Mouse (Mus musculus) G1E-ER4 (cell line): ENCODE measurements around the gene Zfp597. TPM values are rescaled to one million over a fixed set of nuclear protein-coding genes. Genes with fewer than 3 reads are reported as not detected.

Experiments
- GATA1 ChIP-seq: IDR thresholded peaks from one replicate; pipeline ENCODE4 v1.8.0; 2012; ENCODE audit warnings: low read length, inconsistent platforms
- polyA plus RNA-seq: library from polyadenylated mRNA; stranded (reverse); fragments of >175 nt; gene quantifications from 2 replicates; pipeline ENCODE4 v1.2.3, GENCODE M21; 2012

Zfp597 gene
- polyA plus RNA-seq, 1 experiment: 3.9 TPM

DNA sequence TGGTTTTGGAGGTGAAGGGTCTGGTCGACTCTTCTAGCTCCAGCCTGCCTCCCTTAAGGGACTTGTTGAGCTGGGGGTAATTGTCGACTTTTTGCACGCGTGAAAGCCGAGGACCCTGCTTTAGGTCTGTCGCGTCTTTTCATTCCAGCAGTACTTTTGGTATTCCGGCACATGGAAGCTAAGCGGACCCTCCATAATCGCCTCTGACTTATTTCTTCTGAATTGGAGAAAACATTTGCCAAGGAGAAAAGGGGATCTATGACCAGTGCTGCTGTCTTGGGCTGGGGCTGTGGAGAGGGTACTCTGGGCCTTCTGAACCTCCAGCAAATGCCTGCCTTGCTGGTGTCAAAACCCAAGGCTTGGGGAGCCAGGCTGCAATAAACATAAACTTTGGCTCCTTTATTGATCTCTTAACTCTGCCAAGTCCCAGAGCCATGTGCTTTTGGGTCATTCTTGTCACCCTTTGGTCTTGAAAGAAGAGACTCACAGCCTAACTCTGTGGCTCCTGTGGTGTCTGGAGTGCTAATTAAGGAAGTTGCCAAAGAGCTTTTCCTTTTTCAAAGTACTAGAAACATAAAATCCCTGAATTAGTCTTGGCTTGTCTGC is 807 bp upstream of the Zfp597 start:
- TF ChIP-seq GATA1: no peak

GRCm38 (mm10) chr16:3876346-3876745 is 8.0 kb downstream of the Zfp597 start:
- TF ChIP-seq GATA1: no peak

- no peak for TF ChIP-seq GATA1
Observed at GRCm38 (mm10) chr16:3872216-3873047, 11.9 kb downstream of the Zfp597 start, which contains the start of gene Naa60. TSS of gene Naa60 (plus strand) at chr16:3872375.

GRCm38 (mm10) chr16:3871815-3872214 is 12.5 kb downstream of the Zfp597 start:
- no peak for TF ChIP-seq GATA1

DNA sequence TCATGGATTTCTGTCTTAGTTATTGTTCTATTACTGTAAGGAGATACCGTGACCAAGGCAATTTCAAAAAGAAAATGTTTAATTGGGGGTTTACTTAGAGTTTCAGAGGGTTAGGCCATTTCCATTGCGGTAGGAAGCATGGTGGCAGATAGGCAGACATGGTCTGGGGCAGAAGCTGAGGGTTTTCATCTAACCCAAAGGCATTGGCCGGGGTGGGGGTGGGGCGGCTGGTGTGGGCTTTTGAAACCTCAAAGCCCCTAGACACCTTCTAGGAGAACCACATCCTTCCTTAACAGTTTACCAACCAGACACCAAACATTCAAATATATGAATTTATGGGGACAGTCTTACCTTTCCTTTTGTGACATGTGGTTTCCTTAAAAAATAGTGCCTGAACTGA is 25.1 kb downstream of the Zfp597 start:
- TF ChIP-seq GATA1: no peak

DNA sequence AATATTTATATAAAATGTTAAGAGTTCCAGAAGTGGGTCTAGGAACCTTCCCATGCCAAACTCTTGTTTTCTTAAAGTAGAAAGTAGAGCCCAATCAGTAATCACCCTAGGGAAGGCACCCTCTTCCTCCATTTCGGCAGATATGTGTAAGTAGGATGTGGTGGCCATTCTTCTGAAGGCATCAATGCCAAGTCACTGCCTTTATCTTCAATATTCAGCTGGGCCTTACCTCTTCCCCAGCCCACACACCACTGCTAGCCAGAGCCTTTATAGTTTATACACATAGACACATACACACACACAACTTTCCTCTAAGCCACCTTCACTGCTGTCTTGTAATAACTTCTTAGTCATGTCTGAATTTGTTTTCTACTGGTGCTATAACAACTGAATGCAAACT is 28.6 kb downstream of the Zfp597 start:
- no peak for TF ChIP-seq GATA1

GRCm38 (mm10) chr16:3854437-3855182 is 29.8 kb downstream of the Zfp597 start:
- TF ChIP-seq GATA1: no peak

DNA sequence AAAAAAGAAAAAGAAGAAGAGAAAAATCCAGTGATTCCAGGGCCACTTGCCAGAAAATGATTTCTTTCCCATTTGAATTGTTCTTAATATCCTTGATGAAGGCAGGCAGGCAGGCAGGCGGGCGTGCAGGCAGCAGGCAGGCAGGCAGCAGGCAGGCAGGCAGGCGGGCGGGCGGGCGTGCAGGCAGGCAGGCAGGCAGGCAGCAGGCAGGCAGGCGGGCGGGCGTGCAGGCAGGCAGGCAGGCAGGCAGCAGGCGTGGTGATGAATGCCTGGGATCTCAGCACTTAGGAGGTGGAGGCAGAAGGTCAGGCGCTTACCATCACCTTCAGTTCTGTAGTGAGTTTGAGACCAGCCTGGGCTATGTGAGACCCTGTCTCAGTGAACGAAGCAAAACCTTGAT is 31.8 kb downstream of the Zfp597 start:
- TF ChIP-seq GATA1: no peak

DNA sequence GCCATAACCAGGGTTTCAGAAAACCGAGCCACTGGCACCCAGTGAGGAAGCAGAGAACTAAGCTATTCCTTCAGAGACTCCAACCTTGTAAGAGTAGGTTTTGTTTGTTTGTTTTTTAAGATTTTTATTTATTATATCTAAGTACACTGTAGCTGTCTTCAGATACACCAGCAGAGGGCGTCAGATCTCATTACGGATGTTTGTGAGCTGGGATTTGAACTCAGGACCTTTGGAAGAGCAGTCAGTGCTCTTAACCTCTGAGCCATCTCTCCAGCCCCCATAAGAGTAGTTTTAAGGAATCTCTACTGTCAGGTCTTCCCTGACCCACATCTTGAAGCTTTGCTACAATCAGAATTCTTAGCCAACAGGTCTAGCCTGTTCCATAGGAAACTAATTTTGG is 35.9 kb downstream of the Zfp597 start:
- TF ChIP-seq GATA1: no peak

GRCm38 (mm10) chr16:3847871-3848270 is 36.5 kb downstream of the Zfp597 start:
- no peak for TF ChIP-seq GATA1

DNA sequence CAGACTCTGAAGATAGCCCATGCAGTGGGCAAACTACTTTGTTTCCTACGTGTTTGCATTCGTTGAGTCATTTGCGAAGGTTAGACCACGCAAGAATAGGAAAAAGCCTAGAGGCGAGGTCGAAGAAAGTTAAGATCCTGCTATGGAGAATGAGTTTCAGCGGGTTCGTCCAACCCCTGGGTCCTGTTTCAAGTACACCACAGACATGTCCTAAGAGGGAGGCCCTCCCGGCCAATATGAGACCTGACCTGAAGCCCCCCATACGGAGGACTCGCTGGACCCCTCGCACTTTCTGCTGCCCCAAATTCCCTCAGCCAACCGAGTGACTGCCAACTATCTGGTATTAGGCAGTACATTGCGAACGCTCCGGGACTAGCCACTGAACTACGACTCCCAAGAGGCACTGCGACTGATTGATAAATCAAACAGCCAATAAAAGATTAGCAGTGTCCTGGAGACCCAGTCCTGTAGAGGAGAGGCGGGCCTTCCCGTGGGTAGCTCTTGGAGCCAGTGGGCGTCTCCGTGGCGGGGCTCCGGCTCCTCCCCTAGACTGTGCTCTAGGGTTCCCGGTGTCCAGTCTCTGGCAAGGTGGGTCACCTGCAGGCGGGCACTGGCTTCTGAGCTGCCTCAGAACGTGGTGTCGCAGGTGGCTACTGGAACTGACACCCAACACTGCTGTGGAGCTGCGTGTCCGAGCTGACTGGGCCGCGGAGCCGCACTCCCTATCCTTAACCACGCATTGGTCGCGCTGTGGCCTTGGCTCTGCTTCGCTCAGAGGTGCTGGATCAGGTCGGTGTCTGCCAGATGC is 37.4 kb downstream of the Zfp597 start, which contains the start of gene Zfp174:
TSS of gene Zfp174 (plus strand) at position 558 of the 808 bp plus-strand sequence.
- no peak for TF ChIP-seq GATA1

DNA sequence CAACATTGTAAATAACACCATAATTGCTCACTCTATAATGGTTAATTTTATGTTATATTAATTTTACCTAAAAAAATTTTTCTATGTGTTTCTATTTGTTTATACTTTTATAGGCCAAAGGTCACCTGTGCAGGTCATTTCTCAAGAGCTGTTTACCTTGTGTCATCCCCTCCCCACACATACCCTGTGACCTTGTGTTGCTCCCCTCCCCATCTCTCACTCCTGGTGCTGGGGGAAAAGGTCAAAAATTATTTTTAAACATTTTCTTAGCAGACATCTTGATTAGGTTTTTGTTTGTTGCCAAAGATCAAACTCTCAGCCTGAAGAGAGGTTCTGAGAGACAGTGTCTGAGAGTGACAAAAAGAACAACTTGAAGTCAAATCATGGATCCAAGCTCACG is 40.6 kb downstream of the Zfp597 start:
- TF ChIP-seq GATA1: no peak

DNA sequence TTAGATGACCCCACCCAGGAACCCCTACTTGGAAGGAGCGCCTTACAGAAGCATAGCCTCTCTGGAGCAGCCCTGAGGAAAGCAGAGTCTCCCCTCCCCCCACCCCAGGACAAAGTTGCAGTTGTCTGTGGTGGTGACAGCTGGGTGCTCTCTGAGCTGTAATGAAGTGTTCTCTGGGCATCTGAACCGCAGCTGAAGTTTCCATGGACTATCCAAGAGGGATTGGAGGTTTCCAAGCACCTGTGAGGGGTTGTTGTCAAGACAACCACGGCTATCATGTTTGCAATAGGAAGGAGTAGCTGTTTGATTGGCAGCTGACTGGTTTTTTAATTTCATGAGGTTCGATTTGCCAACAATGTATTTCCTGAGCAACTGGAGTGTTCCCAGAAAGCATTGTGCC is 41.4 kb downstream of the Zfp597 start:
- TF ChIP-seq GATA1: no peak

DNA sequence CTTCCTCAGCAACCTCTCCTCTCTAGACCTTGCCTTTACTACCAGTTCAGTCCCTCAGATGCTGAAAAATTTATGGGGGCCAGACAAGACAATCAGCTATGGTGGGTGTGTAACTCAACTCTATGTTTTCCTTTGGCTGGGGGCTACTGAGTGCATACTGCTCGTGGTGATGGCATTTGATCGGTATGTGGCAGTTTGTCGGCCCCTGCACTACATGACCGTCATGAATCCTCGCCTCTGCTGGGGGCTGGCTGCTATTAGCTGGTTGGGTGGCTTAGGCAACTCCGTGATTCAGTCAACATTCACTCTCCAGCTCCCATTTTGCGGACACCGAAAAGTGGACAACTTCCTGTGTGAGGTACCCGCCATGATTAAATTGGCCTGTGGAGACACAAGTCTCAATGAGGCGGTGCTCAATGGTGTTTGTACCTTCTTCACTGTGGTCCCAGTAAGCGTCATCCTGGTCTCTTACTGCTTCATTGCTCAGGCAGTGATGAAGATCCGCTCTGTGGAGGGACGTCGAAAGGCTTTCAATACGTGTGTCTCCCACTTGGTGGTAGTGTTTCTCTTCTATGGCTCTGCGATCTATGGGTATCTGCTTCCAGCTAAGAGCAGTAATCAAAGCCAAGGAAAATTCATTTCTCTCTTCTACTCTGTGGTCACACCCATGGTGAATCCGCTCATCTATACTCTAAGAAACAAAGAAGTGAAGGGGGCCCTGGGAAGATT is 45.0 kb downstream of the Zfp597 start:
- TF ChIP-seq GATA1: no peak

DNA sequence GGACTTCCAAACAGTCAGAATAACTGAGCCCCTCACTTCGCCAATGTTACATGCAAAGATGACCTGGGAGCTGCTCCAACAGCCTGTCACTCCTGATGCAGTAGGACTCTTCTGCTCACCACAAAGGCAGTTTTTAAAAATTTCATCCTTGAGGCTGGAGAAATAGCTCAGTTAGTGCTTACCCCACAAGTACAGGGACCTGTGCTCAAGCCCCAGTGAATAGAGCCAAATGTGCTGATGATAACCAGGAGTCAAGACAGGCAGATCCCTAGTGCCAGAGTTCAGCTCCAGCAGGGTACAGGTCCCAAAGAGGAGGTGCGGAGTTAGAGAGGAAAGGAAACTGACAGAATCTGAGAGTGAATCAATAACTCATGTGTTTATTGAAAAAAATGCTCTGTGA is 48.9 kb downstream of the Zfp597 start:
- TF ChIP-seq GATA1: no peak
